Mouse (Mus musculus) heart, embryonic 13.5 days (tissue): ENCODE results near the gene Hk1. TPM values are rescaled to one million over a fixed set of nuclear protein-coding genes. Genes with fewer than 3 reads are reported as not detected.

ENCODE experiments used
- ATAC-seq: fragments of 200-750 bp; cut with Nextera tagmentation; 2 replicates; pipeline ENCODE4 v1.8.0; 2017; ENCODE audit warnings: moderate TSS enrichment; ENCODE audit not compliant: insufficient number of reproducible peaks, low FRiP score, low TSS enrichment; ENCODE audit errors: extremely low read depth
- H3K27ac ChIP-seq: fragments of 300-500 bp; sonication (generic); replicated peaks from 2 replicates; pipeline ENCODE4 v1.5.1; 2015; ENCODE audit warnings: moderate library complexity, mild to moderate bottlenecking, inconsistent platforms
- H3K27me3 ChIP-seq: fragments of 300-500 bp; sonication (generic); replicated peaks from 2 replicates; pipeline ENCODE4 v1.6.1; 2015; ENCODE audit warnings: mild to moderate bottlenecking, inconsistent platforms
- H3K36me3 ChIP-seq: fragments of 300-500 bp; sonication (generic); 2 replicates; pipeline ENCODE4 v1.6.1; 2015; ENCODE audit warnings: mild to moderate bottlenecking, inconsistent platforms
- H3K4me1 ChIP-seq: fragments of 300-500 bp; sonication (generic); 2 replicates; pipeline ENCODE4 v1.6.1; 2015; ENCODE audit warnings: inconsistent platforms
- H3K4me2 ChIP-seq: fragments of 300-500 bp; sonication (generic); 2 replicates; pipeline ENCODE4 v1.6.1; 2015; ENCODE audit warnings: inconsistent platforms, mild to moderate bottlenecking, moderate library complexity
- H3K4me3 ChIP-seq: fragments of 300-500 bp; sonication (generic); 2 replicates; pipeline ENCODE4 v1.5.1; 2015; ENCODE audit warnings: moderate library complexity, mild to moderate bottlenecking, inconsistent platforms
- H3K9ac ChIP-seq: fragments of 300-500 bp; sonication (generic); 2 replicates; pipeline ENCODE4 v1.6.1; 2015; ENCODE audit warnings: inconsistent platforms, mild to moderate bottlenecking, moderate library complexity
- H3K9me3 ChIP-seq: fragments of 300-500 bp; sonication (generic); 2 replicates; pipeline ENCODE4 v1.6.1; 2016; ENCODE audit warnings: inconsistent platforms
- WGBS: fragments of 180-500 bp; shearing (Covaris S2); methylation state at CpG from one replicate; pipeline ENCODE4 v1.1.7; 2015; ENCODE audit warnings: mixed read lengths; 5-methylcytosine and 5-hydroxymethylcytosine counted together
- polyA plus RNA-seq: library from polyadenylated mRNA; unstranded; fragments of >200 nt; fragmentation: Nextera tagmentation; extraction: Ambion mirVana; gene quantifications from 2 replicates; pipeline ENCODE4 v1.2.1, GENCODE M21; 2015

The Hk1 gene
- polyA plus RNA-seq = 163 and 170 TPM in 2 replicates

DNA sequence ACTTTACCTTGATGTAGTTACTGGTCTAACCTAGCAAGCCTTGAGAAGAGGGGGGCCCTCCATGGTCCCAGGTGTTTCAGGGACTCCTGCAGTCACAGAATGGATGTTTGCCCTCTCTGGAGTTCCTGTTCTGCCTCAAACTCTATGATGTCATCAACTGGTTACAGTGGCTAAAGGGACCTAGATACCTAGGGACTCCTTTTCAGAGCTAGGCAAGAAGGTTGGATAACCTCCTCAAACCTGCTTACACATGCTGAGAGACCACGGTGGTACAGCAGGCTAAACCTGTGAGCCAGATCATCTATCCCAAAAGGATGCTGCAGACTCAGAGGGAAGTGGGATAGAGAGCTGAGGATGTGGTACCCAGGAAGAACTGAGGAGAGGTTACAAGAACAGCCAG, at the start of gene Hk1:
Hk1 (minus strand) TSS at position 101 of the 400 bp plus-strand sequence.
- H3K9me3 ChIP-seq = no peaks in the 10 kb centered on the region
- no peak within 1 kb of the TSS for H3K4me3 ChIP-seq
- H3K4me2 ChIP-seq = no peak within 1 kb of the TSS
- 86% methylated on average over 1 of the region's 1 CpGs for WGBS
- no peaks in the 10 kb centered on the region for H3K36me3 ChIP-seq
- no peak within 1 kb of the TSS for H3K9ac ChIP-seq
- H3K27ac ChIP-seq = no peak within 1 kb of the TSS
- no peak for ATAC-seq
- H3K4me1 ChIP-seq = no peaks in the 10 kb centered on the region
- peaks cover 8% of the 10 kb centered on the region; the same call in 1 of the 2 replicates for H3K27me3 ChIP-seq

DNA sequence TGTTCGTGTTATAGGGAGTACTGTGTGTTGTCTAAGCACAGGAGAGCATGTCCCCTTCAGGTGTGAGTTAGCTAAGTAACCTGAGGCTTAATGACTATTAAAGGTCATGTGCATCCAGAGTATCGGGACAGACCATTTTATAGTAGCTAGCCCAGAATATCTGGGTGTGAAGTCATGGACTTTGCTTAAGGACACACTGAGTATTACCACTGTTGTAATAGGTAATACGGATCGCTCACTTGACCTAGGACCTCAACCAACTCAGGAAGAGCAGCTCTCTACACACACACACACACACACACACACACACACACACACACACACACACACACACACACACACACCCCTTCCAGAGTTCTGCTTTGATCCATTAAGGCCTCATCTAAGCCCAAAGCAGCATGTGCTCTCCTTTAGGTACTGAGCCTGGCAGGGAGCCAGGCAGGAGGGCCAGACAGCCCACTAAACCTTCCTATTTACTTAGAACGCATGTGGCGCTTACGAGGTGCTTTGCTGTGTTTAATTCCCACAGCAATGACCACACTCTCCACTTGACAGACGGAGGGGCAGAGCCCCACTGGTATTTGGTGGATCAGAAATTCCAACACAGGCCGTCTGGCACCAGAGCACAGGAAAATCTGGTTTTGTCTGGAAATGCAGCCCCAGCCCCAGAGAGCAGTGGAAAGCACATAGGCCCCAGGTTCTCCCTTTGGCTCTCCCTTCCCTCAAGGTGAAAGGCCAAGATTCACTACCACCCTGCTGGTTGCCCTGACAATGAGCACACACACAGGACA, 45.6 kb upstream of the Hk1 start:
- no peak for ATAC-seq
- Histone ChIP-seq H3K4me3 (no peak overlapping the region), H3K36me3 (peaks cover 28% of the 10 kb centered on the region), H3K4me1 (peaks cover 31% of the 10 kb centered on the region), H3K27me3 (no peaks in the 10 kb centered on the region), H3K9me3 (no peaks in the 10 kb centered on the region), H3K9ac (peak overlapping the region; percentile 54; the same call in 1 of the 2 replicates), H3K27ac (0 out of 2 replicates have a peak overlapping the region, but pooled peaks have one; percentile 42), H3K4me2 (no peak overlapping the region)
- WGBS = 47% methylated on average over 9 of the region's 9 CpGs

DNA sequence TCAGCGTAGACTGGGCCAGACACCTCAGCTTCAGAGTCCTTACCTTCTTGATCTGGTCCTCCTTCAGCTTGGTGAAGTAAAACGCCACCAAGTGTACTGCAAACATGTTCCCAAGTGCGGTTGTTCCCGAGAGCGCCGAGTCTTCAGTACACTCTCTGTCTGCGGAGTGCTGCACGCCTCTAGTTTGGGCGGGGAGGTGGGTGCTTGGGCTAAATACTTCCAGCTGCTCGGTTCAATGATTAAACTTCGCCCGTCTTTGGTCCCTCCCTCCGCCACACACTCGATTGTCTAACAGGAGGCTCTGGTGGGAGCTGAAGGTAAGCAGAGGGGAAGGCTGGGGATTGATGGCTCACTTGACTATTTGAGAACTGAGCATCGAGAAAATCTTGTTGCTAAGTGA, 42.5 kb upstream of the Hk1 start, which contains the start of gene Hkdc1:
Hkdc1 (minus strand) TSS at position 237 of the 400 bp plus-strand sequence.
- Histone ChIP-seq H3K27ac (peak within 1 kb of the TSS; percentile 58), H3K4me2 (no peak within 1 kb of the TSS), H3K36me3 (no peaks in the 10 kb centered on the region), H3K9ac (no peak within 1 kb of the TSS), H3K9me3 (no peaks in the 10 kb centered on the region), H3K4me3 (no peak within 1 kb of the TSS), H3K27me3 (no peaks in the 10 kb centered on the region), H3K4me1 (peaks cover 31% of the 10 kb centered on the region)
- WGBS = 59% methylated on average over 15 of the region's 15 CpGs
- ATAC-seq = no peak

DNA sequence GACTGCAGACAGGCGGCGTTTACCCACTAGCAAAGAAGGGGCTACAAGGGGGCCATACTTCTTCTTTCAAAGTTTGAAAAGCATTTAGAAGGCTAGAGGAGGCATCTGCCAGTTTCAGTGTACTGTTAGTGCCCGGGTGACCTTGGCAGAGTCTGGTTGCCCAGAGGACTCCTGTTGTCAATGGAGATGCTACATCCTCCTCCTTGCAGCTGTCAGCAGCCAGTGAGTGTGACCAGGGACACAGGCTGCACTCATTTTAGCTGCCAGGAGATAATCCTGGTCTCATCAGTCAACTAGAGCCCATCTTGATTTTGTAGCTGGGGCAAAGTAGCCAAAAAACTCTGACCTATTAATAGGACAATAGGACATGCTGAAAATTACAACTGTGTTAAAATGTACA, 41.4 kb upstream of the Hk1 start:
- Histone ChIP-seq H3K9ac (0 out of 2 replicates have a peak overlapping the region, but pooled peaks have one; percentile 1), H3K27ac (peak overlapping the region; percentile 58)

DNA sequence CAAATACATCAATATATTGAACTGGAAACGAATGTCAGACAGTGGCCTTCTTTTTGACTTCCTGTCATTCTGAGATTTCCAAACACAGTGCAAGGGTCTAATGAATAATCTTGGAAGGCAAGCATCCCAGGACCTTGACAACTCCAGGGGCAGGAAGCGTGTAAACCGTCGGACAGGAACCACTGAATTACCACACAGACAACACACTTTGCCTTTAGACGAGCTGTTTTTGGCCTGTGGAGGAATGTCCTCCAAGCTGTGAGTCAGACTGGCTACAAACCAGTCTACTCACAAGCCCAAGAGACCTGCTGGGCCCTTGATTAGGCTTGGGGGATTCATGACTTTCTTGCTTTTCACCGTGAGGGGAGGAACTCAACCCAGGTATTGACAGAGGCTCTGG, 40.7 kb upstream of the Hk1 start:
- no peak for ATAC-seq
- Histone ChIP-seq H3K36me3 (no peaks in the 10 kb centered on the region), H3K4me1 (peaks cover 25% of the 10 kb centered on the region), H3K27ac (peak overlapping the region; percentile 58), H3K9me3 (no peaks in the 10 kb centered on the region), H3K27me3 (no peaks in the 10 kb centered on the region), H3K9ac (no peak overlapping the region), H3K4me3 (no peak overlapping the region), H3K4me2 (no peak overlapping the region)
- 58% methylated on average over 6 of the region's 6 CpGs for WGBS

More for the DNA sequence above, 41.4 kb upstream of the Hk1 start:
- no peaks in the 10 kb centered on the region for H3K9me3 ChIP-seq
- H3K27me3 ChIP-seq = no peaks in the 10 kb centered on the region
- no peak overlapping the region for H3K4me3 ChIP-seq
- 0 out of 2 replicates have a peak, but pooled peaks have one; percentile 54 for ATAC-seq
- WGBS = 48% methylated on average over 3 of the region's 3 CpGs
- H3K36me3 ChIP-seq = no peaks in the 10 kb centered on the region
- peaks cover 31% of the 10 kb centered on the region for H3K4me1 ChIP-seq
- no peak overlapping the region for H3K4me2 ChIP-seq

DNA sequence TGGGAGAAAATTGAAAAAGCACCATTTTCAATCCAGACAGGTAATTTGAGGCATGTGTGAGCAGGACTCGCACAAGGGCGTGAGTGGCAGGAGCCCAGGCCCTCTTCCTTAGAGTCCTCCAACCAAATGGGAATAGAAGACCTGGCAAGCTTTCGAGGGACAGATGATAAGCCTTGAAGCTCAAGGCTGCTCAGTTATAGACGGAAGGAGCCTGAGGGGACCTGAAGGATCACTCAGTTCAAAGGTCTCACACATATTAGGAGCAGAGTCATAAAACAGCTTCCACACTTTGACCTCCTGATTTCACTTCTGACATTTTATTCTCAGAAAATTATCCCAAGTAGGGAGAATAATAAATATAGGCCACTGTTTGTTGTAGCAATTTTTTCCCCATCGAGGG, 39.7 kb upstream of the Hk1 start:
- 84% methylated on average over 5 of the region's 5 CpGs for WGBS
- Histone ChIP-seq H3K27ac (no peak overlapping the region), H3K9ac (no peak overlapping the region), H3K4me3 (no peak overlapping the region), H3K9me3 (no peaks in the 10 kb centered on the region), H3K4me1 (peaks cover 18% of the 10 kb centered on the region), H3K27me3 (no peaks in the 10 kb centered on the region), H3K4me2 (no peak overlapping the region), H3K36me3 (no peaks in the 10 kb centered on the region)
- no peak for ATAC-seq

DNA sequence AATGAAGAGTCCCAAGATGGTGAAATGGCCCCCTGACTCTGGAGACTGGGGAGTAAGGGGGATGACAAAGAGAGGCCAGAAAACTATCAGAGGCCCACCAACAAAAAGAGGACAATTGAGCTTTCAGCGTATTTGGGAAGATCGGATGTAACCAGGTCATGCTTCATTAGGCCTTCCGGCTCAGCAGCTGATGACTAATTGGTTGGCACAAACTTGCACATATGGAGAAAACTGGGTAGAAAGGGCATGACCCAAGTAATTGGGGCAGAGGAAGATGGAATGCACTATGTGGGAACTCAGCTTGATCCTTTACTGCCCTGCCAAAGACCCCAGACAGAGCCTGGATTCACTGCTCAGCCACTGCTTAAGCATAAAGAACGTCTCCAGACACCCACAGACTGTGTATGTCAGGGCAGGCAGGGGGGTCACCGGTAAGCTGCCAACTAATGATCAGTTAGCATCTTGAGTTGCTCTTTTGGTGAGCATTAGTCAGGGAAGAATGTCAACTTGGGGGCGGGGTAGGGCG, 39.2 kb upstream of the Hk1 start:
- H3K9ac ChIP-seq = no peak overlapping the region
- H3K4me3 ChIP-seq = no peak overlapping the region
- H3K9me3 ChIP-seq = no peaks in the 10 kb centered on the region
- H3K27ac ChIP-seq = no peak overlapping the region
- ATAC-seq = no peak
- H3K4me2 ChIP-seq = no peak overlapping the region
- WGBS = 83% methylated on average over 7 of the region's 7 CpGs
- no peaks in the 10 kb centered on the region for H3K27me3 ChIP-seq
- H3K36me3 ChIP-seq = no peaks in the 10 kb centered on the region
- H3K4me1 ChIP-seq = peaks cover 22% of the 10 kb centered on the region

DNA sequence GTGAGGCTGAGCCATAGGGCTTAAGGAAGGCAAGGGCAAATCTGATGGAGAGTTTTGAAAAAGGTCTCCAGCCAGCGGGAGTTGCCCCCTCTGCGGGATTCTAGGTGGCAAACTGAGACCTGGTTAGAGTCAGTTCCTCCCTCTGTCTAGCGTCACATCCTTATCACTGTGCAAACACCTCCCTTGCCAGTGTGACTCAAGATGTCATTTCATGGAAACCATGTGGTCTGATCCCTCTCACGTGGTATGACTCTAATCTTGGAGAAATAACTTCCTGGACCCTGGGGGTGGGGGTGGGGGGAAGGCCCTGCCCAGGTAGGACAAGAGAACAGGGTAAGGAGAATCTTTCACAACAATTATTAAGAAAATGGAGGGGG, 33.9 kb upstream of the Hk1 start:
- 0 out of 2 replicates have a peak, but pooled peaks have one; percentile 11 for ATAC-seq
- H3K27ac ChIP-seq = 0 out of 2 replicates have a peak overlapping the region, but pooled peaks have one; percentile 54

DNA sequence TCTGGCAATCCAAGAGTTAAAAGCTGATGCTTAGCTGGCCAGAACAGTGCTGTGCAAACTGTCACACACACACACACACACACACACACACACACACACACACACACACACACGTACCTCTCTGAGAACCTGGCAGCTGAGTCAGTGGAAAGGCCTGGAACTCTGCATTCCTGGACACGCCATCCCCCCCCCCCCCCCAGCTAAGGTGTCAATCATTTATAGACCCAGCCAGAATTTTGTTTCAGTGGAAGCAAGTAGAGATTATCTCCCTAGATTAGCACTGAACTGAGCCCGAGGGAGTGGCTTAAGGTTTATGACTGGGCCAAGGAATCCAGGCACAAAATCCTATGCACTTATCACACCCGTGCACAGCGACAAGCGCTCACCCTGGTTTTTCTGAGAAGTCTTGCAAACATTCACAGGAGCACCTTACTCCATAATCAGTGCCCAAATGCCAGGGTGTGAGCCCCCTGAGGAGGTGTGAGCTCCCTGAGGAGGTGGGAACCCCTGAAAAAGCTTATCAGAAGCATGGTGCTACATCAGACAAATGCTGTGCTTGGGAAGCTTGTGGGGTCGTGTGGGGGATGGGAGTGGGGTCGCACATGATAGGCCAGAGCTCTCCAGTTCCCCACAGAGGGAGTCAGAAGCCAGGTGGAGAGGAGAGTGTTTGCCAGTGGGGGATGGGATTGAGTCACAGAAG, 33.3 kb upstream of the Hk1 start:
- Histone ChIP-seq H3K27me3 (peaks cover 21% of the 10 kb centered on the region), H3K4me1 (peaks cover 22% of the 10 kb centered on the region), H3K36me3 (no peaks in the 10 kb centered on the region), H3K4me2 (no peak overlapping the region), H3K27ac (0 out of 2 replicates have a peak overlapping the region, but pooled peaks have one; percentile 54), H3K9ac (no peak overlapping the region), H3K4me3 (no peak overlapping the region), H3K9me3 (no peaks in the 10 kb centered on the region)
- 0 out of 2 replicates have a peak, but pooled peaks have one; percentile 19 for ATAC-seq
- WGBS = 6% methylated on average over 8 of the region's 8 CpGs

More for the DNA sequence above, 33.9 kb upstream of the Hk1 start:
- H3K4me2 ChIP-seq = no peak overlapping the region
- WGBS = 6% methylated on average over 4 of the region's 4 CpGs
- peaks cover 17% of the 10 kb centered on the region for H3K27me3 ChIP-seq
- peaks cover 22% of the 10 kb centered on the region for H3K4me1 ChIP-seq
- no peak overlapping the region for H3K4me3 ChIP-seq
- no peaks in the 10 kb centered on the region for H3K36me3 ChIP-seq
- no peak overlapping the region for H3K9ac ChIP-seq
- H3K9me3 ChIP-seq = no peaks in the 10 kb centered on the region

DNA sequence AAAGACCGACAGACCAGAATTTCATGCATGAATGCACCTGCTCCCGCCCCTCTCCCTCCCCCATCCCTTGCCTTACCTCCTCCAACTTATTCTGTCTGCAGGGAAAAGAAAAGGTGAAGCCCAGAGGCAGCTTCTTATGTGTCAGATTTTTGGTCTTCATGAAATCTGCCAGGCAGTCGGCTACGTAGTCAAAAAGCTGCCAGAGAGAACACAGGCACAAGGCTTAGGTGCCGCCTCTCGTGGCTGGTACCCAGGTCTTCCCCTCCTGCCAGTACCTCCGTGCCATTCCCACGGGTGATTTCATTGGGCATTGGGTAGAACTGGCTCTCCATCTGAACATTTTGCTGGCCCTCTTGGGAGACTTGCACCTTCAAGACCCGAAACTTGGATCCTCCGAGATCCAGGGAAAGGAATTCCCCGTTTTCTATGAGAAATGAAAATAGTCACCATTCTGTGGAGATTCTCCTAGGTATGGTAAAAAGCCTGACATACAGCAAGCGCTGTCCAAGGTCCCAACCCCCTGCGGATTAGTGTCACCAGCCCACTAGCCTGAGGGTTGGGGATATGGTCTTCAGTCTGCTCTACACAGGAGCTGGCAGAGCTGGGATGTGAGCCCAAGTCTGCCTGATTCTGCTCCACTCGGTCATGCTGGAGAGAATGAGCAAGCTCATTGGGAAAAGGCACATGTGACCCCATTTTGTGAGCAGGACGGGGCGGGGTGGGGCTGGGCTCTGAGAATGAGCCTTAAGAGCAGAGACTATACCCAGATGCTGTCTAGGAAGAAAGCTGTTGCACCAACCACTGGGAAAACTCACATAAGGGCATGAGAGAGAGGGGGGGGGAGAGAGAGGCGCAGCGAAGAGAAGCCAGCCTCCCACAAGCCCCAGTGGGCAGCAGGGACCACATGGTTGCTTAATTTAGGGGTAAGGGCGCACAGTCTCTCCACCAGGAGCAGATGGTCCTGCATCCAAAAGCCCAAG, 32.0 kb upstream of the Hk1 start:
- Histone ChIP-seq H3K4me2 (no peak overlapping the region), H3K4me1 (peaks cover 22% of the 10 kb centered on the region), H3K9me3 (no peaks in the 10 kb centered on the region), H3K4me3 (no peak overlapping the region), H3K27ac (no peak overlapping the region), H3K36me3 (no peaks in the 10 kb centered on the region), H3K27me3 (peaks cover 31% of the 10 kb centered on the region), H3K9ac (no peak overlapping the region)
- ATAC-seq = no peak
- 63% methylated on average over 19 of the region's 19 CpGs for WGBS
